Mouse (Mus musculus) common myeloid progenitor, adult 5-6 weeks (primary cell): ENCODE measurements at regions not wholly inside any gene's neighbourhood (a gene's known extent, or its start where the extent isn't known, plus 50 kb on each side); places are given as distances from the start of the nearest gene placed in this dataset.

ENCODE experiments used
- ATAC-seq: replicated peaks from 2 replicates; pipeline ENCODE4 v1.8.0; 2016; ENCODE audit warnings: low read depth, mild to moderate bottlenecking, moderate TSS enrichment, inconsistent platforms; ENCODE audit not compliant: poor library complexity, severe bottlenecking

DNA sequence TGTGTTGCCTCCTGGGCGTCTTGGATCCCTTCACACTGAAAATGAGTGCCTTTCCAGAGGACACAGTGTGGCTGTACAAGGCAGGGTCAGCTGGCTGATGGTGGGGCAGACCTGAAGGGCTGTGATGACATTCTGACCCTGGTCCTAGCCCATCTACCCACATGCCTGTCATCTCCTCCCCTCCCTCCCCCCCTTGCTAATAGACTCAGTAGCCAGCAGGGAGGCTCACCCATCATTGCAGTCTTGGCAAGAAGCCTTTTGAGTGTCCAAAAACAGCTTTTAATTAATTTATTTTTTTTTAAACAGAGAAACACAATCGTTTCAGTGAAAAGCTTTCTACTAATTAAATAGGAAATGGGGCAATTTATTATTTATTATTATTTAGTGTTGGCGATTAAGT lies 67.0 kb upstream of the Ssx2ip start:
- ATAC-seq = no peak

DNA sequence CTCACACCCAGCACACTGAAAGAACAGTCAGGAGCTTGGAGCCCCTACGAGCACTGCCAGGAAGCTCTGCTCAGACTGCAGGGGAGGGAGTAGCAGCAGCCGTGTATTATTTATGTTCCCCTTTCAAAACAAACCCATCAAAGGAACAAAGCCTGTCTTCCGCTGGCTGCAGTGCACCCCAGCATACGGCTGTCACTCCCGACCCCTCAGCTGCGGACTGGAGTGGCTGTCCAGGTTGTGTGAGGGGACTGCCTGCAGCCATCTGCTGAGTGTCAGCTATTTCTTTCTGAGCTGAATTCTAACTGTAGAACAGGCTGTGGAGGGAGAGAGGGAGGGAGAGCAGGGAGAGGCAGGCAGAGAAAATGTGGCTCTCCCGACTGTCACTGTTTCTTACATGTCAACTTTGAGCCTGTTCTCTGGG lies 66.6 kb upstream of the Ssx2ip start:
- peak; percentile 64 for ATAC-seq

DNA sequence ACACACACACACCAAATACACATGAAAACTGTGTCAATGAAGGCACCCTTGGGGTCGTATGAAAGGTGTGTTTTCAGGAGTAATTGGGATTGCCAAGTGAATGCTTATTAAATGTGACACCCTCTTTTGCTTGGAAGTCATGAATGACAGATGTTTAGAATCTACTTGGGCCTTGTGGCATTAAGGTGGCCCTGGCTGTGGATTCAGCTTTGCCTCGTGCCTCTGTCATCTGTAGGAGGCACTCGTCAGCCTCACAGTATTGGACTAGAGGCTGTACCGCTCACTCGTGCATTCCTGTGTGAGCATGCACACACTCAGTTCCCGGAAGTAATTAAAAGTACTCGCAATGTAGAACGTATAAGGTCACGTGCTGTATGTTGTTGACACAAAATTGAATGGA lies 66.0 kb upstream of the Ssx2ip start:
- ATAC-seq = no peak

GRCm38 (mm10) chr3:146340316-146341055 lies 64.0 kb upstream of the Ssx2ip start:
- ATAC-seq = no peak

DNA sequence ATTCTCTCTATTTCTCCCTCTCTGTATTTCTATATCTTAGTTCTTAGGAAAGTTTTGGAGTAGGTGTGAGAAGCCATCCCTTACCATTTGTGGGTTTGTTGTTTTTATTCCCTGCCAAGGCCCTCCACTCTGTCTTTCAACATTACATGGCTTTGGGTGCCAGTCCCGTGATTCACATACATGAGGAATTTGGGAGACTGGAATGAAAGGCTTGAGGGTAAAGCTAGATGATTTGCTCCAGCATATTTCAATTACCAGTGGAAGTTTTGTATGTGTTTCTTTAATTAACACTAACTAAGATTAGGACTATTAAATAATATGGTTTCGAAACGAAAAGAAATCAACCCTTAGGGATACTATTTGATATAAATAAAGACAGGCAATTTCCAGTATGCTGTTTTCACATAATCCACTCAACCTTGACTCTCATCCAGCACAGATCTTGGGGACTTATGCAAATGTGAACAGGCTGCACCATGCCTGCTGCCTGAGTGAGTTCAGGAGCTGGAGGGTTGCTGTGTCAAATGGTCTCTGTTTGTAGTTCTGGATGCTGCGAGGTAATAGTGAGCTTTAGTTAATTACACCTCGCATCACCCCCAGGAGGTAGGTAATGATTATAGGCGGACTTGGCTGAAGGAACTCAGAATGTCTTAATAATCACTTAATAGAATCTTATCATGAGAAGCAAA lies 62.6 kb upstream of the Ssx2ip start:
- ATAC-seq = no peak

GRCm38 (mm10) chr3:146342727-146343126 lies 61.7 kb upstream of the Ssx2ip start:
- no peak for ATAC-seq

- ATAC-seq = peak; percentile 72
These were observed 60.6 kb upstream of the Ssx2ip start for GRCm38 (mm10) chr3:146343649-146344401.

DNA sequence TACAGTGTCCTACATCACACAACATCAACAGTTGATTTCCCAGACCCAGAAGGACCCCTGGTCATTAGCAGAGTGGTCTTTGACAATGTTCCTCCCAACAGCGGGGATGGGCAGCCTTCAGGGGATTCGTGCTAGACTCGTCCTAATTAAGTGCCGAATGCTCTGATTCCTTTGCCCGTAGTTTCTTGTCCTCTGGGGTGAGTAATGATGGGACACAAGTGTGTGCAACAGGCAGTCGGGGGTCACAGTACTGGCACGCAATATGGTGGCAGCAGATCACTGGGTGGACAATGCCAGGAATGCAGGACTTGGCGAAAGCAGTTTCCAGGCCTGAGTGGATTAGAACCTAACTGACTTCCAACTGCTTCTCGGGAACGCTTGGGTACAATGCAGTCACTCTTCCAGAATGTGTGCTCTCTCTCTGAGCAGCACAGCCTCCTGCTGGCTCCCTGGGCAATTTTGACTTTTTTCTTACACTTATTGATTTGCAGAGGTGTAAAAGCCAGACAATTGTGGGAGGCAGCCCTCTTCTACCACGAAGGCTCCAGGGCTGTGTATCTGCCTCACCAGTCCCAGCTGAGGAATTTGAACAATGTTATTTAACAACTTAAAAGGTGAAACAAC lies 59.9 kb upstream of the Ssx2ip start:
- ATAC-seq = no peak

DNA sequence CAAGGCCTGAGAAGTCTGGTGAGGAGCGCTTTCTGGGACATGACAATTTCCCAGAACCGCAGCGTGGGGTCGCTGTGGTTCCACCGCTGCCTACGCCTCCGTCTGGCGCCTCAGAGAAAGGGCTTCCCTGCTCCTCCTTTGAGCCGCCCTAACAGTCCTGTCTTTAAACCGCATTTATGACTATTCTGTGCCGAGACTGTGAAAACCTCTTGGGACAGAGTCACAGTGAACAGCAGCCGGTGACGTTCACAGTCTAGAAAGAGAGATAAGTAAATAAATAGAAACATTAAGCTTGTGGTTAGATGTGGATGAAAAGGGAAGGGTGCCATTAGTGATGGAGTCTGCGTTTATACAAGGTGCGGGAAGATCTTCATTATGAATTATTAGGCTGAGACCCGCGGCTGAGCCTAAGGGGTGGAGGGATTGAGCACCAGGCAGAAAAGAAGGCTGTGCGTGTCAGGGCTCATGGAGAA lies 59.1 kb upstream of the Ssx2ip start:
- ATAC-seq = peak; percentile 93

GRCm38 (mm10) chr3:146345946-146346345 lies 58.5 kb upstream of the Ssx2ip start:
- no peak for ATAC-seq

DNA sequence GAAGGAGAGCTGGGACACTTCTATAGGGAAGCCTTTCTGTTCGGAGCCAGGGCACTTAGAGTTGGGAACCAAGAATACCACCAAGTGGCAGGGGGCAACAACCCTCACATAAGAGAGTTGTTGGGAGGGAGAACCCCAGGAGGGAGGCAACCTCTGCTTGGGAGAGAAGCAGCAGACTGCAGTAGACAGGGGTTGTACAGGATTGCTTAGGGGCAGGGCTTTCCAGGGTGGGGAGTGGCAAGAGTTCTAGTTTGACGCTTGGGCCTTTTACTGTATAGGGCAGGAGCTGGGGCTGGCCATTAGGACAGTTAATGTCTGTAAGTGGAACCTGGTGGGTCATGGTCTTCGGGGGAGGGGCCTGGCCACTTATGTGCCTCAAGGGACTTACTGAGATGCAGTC lies 57.1 kb upstream of the Ssx2ip start:
- ATAC-seq = no peak

DNA sequence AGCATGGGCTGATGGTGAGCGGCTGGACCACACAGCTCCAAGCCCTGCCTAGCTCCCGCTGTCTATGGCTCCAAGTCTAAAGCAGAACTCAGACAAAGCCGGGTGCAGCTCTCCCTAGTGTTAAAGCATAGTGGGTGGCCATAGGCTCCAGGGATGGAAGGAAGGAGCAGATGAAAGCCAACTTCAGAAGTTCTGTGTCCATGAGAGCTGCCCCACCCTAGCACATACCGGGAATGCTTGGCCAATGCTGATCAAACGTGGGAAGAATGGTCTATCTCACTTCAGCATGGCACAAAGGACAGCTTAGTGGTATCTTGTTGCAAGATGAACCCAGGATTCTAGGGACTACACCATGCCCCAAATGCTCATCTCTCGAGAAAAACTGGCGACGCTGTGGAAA lies 55.5 kb upstream of the Ssx2ip start:
- ATAC-seq = no peak

- ATAC-seq = no peak
These were observed 55.0 kb upstream of the Ssx2ip start for GRCm38 (mm10) chr3:146349393-146349792.

- no peak for ATAC-seq
These were observed 54.3 kb upstream of the Ssx2ip start for GRCm38 (mm10) chr3:146350126-146350525.

DNA sequence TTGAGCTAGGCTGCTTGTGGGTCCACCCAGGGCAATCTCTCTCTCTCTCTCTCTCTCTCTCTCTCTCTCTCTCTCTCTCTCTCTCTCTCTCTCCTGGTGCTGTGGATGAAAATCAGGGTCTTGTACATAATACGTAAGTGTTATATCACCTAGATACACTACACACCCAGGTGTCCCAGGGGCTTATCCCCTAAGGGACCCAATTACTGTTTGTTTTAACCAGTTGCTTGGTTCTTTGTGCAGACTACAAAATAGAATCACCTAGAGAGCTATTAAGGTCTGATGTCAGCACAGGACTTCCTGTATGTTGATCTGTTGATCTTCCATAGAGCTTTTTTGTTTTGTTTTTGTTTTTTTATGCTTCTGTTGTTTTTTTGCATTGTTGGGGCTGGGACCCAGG lies 53.0 kb upstream of the Ssx2ip start:
- ATAC-seq = no peak

DNA sequence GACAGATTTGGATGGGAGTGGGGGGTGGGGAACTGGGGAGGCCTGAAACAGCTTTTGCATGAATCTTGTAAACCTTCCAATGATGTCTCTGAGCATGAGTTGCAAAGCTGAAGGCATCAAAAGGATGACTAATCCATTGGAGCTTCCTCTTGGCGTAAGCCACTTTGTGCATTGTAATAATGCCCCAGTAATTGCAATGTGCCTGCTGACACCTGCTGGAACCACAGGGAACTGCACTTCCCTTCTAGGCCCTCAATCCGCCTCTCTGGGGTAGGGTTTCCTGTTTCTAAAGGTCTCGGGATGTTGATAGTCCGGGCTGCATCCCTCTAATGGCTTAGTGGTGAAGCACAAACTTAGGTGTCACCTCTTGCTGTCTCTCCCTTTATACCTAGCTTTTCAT lies 52.3 kb upstream of the Ssx2ip start:
- peak; percentile 86 for ATAC-seq

DNA sequence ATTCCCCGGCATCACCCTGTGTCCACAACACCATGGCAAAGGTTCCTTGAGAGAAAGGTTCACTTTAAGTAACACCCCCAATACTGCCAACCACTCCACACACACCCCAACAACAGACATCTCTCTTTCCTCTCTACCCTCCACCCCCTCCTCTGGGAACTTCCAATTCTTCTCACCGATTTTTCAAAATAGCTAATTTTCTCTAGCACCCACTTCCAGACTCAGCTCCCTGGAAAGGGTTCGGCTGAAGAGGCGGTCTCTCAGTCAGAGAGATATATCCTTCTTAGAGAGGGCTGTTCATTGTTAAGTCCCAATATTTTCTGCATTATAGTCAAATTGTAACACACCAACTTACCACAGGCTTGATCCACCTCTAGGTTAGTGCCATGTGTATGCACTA lies 50.5 kb upstream of the Ssx2ip start:
- ATAC-seq = no peak
